Mouse (Mus musculus) kidney, adult 9 months (tissue): ENCODE data around the gene Zfp62.
"Not testable (repeated sequence)": the region's sequence is repeated elsewhere in the genome, so short reads cannot be mapped to it uniquely, and the experiment has no call there.

ENCODE experiments used
- DNase-seq: peaks from one replicate; pipeline ENCODE4 v3.0.0; 2022

Zfp62 gene

DNA sequence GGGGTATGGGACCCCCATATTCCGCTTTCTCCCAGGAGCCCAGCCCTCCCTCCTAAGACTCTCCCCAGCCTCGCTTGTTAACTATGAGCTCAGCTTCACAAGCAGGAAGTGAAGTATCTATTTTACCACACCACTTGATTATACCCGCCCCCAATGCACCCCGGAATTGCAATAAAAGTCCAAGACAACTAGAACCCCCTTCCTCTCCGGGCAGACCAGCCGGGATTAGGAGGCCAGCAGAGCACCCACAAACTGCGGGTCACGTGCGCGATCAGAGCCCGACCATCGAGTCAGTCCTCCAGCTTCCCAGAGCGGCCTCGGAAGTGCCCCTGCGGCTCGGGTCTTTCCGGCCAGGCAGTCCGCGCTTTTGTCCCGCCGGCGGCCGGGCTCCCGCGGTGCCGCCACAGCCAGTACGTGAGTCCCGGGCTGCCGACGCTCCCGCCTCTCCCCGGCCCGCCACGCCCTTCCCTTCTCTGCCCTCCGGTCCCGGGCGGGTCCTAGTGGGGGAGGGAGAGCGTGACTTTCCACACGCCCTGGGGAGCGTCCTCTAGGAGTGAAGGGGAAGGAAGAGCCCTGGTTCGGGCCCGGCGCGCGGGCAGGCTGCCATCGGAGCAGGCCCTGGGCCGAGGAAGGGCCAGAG, at the start of gene Zfp62:
Gene Zfp62 (plus strand): TSS at position 164 of the 640 bp plus-strand sequence.
- DNase-seq, result peak; percentile 97

DNA sequence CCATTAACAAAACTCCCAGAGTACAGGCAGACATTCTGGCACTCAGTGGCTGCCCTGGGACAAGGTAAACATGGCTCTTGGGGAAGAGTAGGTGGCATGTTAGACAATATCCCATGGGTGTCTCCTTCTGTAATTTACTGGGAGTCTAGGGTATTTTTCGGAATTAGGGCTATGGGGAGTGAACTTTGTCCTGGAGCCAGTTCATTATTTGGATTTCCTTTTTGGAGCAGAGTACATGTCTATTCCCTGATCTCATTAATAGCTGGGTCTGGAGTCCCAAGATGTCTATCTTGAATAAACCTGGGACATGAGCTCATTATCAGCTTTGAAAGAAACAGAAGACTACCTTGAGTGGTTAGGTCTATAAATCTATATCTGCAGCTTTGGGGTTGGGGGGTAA, 49.0 kb upstream of the Zfp62 start, which contains the start of gene Olfr1394:
Gene Olfr1394 (plus strand): TSS at position 301 of the 400 bp plus-strand sequence.
- peak; percentile 33 for DNase-seq

DNA sequence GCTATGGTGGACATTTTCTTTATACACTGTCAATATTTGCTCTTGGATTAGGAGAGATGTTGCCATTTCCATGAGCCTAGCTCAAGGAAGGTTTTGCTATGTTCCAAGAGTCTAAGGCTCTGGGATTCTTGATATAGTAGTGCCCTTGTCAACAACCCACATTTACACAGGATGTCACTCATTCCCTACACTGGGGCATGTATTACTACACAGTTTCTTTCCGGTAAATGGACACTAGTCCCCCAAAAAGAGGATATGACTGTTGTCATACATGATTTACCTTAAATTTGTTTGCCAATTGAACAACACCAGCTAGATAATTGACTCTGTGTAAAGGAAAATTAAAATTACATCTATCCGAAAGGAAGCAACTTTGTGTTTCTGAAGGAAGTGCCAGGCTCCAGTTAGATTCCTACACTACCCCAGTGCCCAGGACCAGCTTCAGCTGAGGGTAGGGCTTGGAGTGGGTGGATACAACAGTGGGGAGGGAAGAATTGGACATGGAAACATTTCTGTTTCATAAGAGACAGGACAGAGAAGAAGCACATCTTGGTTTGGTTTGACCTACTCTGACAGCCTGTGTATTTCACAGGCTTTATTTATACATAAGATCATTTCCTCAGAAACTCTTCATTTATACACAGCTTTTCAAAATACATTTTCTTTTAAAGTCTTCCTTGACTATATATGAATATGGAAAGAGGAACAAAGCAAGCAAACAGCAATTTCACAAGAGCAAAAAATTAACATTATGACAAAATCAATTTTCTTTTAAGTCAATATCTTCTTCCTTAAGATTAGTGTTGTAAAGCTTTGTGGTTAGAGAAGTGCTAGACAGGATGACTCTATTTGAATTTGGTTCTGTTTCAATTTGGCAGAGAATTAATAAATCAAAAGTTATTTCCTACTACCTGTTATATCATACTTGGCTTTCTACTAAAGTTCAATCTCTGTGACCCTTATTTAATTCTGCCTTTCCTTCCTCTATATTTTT, 46.0 kb upstream of the Zfp62 start:
- DNase-seq, result no peak

GRCm38 (mm10) chr11:49168839-49169611, 34.1 kb upstream of the Zfp62 start:
- DNase-seq, result no peak

GRCm38 (mm10) chr11:49170576-49170975, 32.5 kb upstream of the Zfp62 start:
- no peak for DNase-seq

DNA sequence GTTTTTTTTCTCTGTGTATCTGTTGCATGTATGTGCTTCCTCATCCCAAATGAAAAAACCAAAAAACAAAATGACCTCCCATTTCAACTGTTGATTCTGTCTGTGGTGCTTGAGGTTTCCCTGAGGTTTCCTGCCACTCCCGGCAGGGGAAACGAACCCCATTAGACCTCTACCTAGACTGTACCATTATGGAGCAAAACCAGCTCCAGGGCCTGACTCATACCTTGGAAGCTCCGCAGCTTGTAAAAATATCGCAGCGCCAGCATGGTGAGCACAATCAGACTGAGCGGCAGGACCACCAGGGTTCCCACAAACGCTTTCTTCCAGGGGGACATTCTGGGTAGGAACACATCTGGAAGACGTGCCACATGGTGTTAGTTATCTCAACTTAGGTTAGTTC, 27.7 kb upstream of the Zfp62 start:
- no peak for DNase-seq

DNA sequence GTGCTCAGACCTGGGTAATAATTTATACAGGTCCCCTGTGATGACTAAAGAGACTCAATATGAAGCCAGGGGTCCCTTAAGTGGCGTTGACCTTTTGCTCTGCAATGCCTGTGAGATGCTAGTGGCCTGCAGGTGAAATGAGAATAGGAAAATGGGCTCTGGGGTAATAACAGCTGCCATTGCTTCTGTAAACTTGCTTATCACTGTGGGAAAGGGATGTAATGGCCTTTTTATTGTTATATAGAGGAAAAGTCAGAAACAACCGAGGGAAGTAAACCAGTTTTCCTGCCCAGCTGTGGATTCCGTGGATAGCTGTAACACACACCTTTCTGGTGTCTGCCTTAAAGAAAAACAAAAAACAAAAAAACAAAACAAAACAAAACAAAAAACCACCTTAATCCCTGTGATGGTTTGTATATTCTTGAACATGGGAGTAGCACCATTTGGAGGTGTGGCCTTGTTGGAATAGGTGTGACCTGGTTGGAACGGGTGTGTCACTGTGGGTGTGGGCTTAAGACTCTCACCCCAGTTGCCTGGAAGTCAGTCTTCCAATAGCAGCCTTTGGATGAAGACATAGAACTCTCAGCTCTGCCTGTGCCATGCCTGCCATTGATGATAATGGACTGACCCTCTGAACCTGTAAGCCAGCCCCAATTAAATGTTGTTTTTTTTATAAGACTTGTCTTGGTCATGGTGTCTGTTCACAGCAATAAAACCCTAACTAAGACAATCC, 26.9 kb upstream of the Zfp62 start:
- not testable (repeated sequence) for DNase-seq

- DNase-seq, result no peak
Observed at GRCm38 (mm10) chr11:49183172-49183571, 19.9 kb upstream of the Zfp62 start.

DNA sequence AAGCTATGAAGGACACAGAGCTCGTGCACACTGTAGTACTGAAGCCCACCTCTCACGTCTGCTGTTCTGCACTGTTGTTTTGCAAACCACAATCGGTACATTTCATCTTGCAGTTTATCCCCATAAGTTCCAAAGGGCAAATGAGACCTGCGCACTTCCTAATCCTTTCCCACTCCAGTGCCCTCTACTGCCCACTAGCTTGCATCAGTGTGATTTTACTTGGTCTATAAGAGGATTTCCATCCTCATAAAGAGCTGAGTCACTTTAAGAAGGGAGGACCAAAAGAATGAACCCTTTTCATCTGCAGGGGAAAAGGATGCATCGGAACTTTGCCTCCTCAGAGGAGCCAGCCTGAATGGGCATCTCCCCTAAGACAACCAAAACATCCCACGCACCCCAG, 16.6 kb upstream of the Zfp62 start:
- DNase-seq, result no peak

- DNase-seq, result peak; percentile 26
Observed at GRCm38 (mm10) chr11:49186955-49187488, 16.1 kb upstream of the Zfp62 start, which contains the start of gene Btnl9. Gene Btnl9 (minus strand): TSS chr11:49187159.

GRCm38 (mm10) chr11:49187701-49188100, 15.4 kb upstream of the Zfp62 start:
- DNase-seq, result no peak

- peak; percentile 87 for DNase-seq
Observed at GRCm38 (mm10) chr11:49189737-49190136, 13.4 kb upstream of the Zfp62 start.

- DNase-seq, result no peak
Observed at GRCm38 (mm10) chr11:49191083-49191482, 12.0 kb upstream of the Zfp62 start.

- DNase-seq, result not testable (repeated sequence)
Observed at GRCm38 (mm10) chr11:49194771-49195170, 8.3 kb upstream of the Zfp62 start.

DNA sequence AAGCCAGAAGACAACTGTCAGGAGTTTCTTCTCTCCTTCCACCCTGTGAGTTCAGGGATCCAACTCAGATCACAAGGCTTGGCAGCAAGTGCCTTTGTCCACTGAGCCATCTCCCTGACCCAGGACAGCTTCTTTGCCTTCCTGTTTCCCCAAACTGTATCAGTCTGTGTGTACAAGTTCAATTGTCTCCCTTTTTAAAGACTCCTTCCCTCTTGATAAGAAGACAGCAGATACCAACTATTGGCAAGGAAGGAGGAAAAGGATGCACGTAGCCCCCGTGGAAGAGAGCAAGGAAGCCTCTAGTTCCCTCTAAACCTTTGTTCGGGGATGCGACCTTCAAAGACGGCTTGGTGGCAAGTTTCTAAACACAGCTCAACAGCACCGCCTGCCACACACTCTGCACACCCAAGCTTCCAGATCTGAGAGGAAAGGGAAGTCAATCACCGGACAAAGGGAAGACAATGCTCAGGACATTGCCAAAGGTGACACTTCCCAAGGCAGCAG, 7.2 kb upstream of the Zfp62 start:
- DNase-seq, result peak; percentile 45

DNA sequence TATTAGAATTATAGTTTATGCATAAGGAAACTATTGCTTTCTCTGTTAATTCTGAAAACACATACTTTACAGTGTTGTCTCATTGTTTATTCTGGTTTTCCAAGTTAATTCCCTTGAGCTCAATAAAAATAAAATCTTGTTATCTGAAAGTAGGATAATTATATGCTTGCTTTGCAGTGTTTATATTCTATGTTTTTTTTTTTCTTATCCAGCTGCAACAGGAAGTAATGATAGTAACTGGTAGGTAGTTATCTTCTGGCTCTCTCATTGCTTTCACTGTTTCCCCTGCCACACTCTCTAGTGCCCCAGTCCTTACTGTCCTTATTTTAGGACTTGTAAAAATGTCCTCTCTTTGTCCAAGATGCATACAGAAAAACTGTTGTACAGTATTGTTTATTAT, 2.4 kb upstream of the Zfp62 start:
- no peak for DNase-seq

- DNase-seq, result no peak
Observed at GRCm38 (mm10) chr11:49201142-49201541, 1.9 kb upstream of the Zfp62 start.

DNA sequence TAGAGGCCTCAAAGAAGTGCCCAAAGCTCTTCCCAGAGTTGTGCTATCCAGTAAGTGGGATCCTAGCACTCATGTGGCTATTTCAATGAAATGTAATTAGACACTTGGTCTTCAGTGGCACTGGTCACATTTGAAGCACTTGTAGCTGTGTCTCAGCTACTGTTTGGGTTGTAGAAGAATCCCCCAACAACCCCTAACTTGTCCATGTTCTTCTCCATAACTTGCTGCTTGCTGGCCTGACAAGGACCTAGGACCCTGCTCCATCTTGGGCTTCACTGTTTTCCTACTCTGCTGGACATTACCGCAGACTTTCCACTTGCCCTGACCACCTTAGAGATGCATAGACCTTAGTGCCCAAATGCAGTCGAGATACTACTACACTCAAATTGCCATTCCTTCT, 1.0 kb upstream of the Zfp62 start:
- peak; percentile 20 for DNase-seq

DNA sequence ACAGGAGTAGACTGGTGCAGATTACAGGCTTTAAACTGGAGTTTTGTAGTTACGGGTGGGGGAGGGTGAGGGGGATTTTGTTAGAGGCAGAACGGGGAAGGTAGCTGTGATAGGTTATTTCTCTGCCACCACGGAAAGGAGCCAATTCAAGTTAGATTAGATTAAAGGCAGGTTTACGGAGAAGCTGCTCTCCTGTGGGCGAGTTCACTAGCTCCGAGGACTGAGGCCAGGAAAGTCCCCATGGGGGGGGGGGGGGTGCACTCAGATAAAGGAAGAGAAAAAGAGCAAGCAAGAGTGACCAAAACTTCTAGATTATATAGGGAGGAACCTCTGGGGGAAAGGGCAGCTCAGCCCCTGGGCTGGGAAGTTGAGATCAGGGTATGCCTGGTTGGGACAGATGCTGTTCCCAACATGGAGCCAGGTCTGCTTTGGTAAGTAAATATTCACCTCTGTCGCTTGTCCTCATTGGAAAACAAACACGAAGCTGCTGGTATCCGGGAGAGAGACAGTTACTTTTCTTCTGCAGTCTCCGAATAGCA, 500 bp upstream of the Zfp62 start:
- no peak for DNase-seq

- no peak for DNase-seq
Observed at GRCm38 (mm10) chr11:49203771-49204497, 842 bp downstream of the Zfp62 start.

DNA sequence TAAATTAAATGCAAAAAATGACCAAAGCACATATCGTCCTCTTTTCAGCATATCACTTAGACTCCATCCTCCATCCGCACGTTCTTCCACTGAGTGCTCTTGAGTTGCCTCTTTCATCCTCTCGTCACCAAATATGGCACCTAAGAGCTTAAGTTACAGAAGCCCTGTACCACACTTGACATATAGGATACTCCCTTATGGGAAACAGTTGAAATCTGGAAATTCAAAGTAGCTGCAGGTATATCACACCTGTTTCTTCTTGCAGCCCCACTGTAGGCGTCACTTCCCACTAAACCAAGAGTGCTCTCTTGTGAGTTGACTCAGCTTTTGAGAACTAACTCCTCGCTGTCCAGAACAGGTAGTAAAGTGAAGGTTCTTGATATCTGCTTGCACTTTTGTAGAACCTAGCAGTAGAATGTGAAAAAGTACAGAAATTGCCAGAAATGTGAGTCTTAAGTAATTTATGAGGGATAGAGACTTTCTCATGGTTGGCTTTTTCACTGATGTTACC, 2.0 kb downstream of the Zfp62 start:
- DNase-seq, result no peak
